Mouse (Mus musculus): ENCODE data around the gene Cyld. TPM values are rescaled to one million over a fixed set of nuclear protein-coding genes. Genes with fewer than 3 reads are reported as not detected.
A peak's percentile ranks its signal among the peaks of the same experiment; 100 is the strongest.
"Not testable (repeated sequence)": the region's sequence is repeated elsewhere in the genome, so short reads cannot be mapped to it uniquely, and the experiment has no call there.

Gene Cyld
- polyA plus RNA-seq (2015; fragmentation: Nextera tagmentation; extraction: Ambion mirVana), result 15.6 and 16.1 TPM in 2 replicates

DNA sequence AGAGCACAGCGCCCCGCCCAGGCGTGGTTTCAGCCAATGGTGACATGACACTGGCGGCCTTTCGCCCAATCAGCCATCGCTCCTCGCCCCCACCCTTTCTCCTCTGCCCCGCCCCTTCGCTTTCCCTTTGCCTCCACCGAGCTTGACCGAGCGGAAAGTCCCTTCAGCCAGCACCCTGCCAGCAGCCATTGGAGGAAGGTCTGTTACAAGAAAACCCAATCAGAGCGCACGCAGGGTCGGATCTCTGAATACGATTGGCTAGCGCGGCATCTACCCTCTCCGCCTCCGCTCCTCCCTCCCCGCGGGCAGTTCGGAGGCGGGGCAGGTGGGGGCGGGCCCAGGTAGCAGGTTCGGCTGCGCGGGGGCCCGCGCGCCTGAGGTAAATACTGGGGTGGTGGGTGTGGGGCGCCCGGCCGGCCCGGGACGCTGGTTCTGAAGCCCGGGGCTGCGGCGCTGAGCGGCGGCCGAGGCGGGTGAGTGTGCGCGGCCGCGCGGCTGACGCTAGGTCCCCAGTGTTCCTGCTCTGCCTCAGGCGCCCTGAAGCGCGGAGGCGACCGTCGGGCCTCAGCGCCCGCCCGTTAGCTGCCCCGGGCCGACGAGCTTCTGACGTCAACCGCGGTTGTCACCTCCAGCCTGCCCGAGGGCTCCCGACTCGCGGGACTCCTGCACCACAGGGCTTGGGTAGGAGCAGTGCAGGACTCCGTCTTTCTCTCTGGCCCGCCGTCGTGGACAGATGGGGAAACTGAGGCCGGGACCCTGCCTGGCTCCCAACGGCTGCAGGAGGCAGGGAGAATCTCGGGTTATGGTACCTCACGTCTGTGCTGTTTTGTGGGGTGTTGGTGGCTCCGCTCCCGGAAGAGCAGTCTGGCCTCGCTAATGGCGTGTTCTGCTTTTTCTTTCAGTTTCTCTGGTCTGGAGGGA is at the start of gene Cyld:
Gene Cyld (plus strand): TSS at position 308 of the 921 bp plus-strand sequence.
- ATAC-seq (ENCODE audit: low FRiP score), result peak; percentile 100
- H3K36me3 ChIP-seq, result no peaks in the 10 kb centered on the region
- no peaks in the 10 kb centered on the region for H3K27me3 ChIP-seq (replicated peaks)
- peak within 1 kb of the TSS; percentile 62 for H3K4me2 ChIP-seq
- under 1% methylated on average over 76 of the region's 80 CpGs for WGBS
- H3K27ac ChIP-seq (replicated peaks), result peak within 1 kb of the TSS; percentile 84
- H3K4me1 ChIP-seq, result peaks cover 16% of the 10 kb centered on the region
- H3K9ac ChIP-seq (replicated peaks), result peak within 1 kb of the TSS; percentile 73
- no peaks in the 10 kb centered on the region for H3K9me3 ChIP-seq (replicated peaks)
- H3K4me3 ChIP-seq (replicated peaks), result peak within 1 kb of the TSS; percentile 81

DNA sequence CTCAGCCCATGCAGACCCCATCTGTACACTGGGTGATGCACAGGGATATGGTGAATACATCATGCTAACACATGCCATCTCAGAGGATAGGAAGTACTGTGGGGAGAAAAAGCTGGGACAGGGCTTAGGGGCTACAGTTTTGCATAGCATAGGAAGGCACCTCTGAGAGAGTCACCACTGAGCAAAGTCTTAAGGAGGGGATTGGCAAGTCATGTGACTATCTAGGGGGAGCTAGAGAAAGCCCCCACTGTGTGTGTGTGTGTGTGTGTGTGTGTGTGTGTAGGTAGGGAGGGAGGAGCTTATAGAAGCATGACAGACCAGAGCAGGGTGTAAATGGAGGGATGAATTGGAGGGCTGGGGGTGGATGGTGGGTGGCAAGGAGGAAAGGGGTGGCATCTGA is 48.5 kb upstream of the Cyld start:
- H3K27ac ChIP-seq (replicated peaks), result no peak overlapping the region
- ATAC-seq (ENCODE audit: low FRiP score), result no peak
- no peak overlapping the region for H3K9ac ChIP-seq (replicated peaks)
- no peak overlapping the region for H3K4me3 ChIP-seq (replicated peaks)
- H3K4me2 ChIP-seq, result no peak overlapping the region
- no peaks in the 10 kb centered on the region for H3K36me3 ChIP-seq
- peaks cover 21% of the 10 kb centered on the region for H3K4me1 ChIP-seq
- H3K9me3 ChIP-seq (replicated peaks), result no peaks in the 10 kb centered on the region
- peaks cover 16% of the 10 kb centered on the region for H3K27me3 ChIP-seq (replicated peaks)

DNA sequence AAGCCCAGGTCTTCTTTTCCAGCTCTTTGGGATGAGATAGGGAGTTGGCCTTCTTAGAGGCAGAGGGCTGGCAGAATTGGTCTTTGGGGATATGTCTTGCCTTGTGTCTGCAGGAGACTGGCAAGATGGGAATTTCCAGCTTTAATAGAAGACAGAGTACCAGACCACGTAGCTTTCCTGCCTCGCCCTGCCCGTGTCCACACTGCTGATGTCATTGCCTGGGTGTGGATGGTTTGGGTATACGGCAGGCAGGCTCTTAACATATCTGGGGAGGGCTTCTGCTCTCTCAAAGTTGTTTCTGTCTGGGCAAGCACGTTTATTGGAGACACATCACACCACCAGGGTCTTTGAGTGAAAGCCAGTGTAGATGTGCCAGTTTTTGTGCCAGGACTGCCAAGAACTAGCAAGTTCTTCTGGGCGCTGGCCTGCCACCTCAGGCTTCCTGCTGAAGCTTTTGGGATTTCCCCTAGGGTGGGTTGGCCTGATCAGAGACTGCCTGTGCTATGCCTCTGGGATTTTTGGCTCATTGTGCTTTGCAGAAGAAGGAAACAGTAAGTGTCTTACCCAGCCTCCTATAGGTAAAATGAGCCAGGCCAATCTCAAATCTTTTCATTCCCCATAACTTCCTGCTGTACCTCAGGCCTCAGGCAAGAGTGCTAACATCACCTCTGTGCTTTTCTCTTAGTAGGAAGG is 46.7 kb upstream of the Cyld start:
- 82% methylated on average over 6 of the region's 6 CpGs for WGBS
- Histone ChIP-seq H3K4me3 (replicated peaks) (no peak overlapping the region), H3K36me3 (no peaks in the 10 kb centered on the region)

DNA sequence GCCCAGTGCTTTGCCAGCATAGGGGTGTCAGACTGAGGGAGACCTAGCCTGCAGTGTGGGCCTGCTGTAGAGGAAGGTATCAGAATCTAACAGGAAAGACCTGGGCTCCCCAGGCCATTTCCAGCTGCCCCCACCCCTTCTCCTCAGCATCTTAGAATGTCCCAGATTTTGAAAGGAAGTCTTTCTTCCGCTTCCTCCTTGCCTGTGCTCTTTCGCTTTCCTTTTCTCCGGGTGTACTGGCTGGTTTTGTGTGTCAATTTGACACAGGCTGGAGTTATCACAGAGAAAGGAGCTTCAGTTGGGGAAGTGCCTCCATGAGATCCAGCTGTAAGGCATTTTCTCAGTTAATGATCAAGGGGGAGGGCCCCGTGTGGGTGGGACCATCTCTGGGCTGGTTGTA is 45.7 kb upstream of the Cyld start:
- not testable (repeated sequence) for H3K4me2 ChIP-seq; H3K36me3 ChIP-seq; H3K9me3 ChIP-seq (replicated peaks); ATAC-seq (ENCODE audit: low FRiP score); H3K4me3 ChIP-seq (replicated peaks); H3K9ac ChIP-seq (replicated peaks); H3K27ac ChIP-seq (replicated peaks)
- Histone ChIP-seq H3K4me1 (peaks cover 29% of the 10 kb centered on the region), H3K27me3 (replicated peaks) (peaks cover 16% of the 10 kb centered on the region)
- WGBS, result 75% methylated on average over 4 of the region's 4 CpGs

More for the DNA sequence above, 46.7 kb upstream of the Cyld start:
- Histone ChIP-seq H3K4me1 (peaks cover 29% of the 10 kb centered on the region), H3K27me3 (replicated peaks) (peaks cover 16% of the 10 kb centered on the region), H3K9ac (replicated peaks) (no peak overlapping the region), H3K9me3 (replicated peaks) (no peaks in the 10 kb centered on the region), H3K27ac (replicated peaks) (no peak overlapping the region), H3K4me2 (no peak overlapping the region)
- ATAC-seq (ENCODE audit: low FRiP score), result no peak

GRCm38 (mm10) chr8:88655334-88655733 is 41.5 kb upstream of the Cyld start:
- no peaks in the 10 kb centered on the region for H3K36me3 ChIP-seq
- peaks cover 6% of the 10 kb centered on the region; the same call in 1 of the 2 replicates for H3K27me3 ChIP-seq (replicated peaks)
- no peak for ATAC-seq (ENCODE audit: low FRiP score)
- H3K4me1 ChIP-seq, result peaks cover 14% of the 10 kb centered on the region
- no peak overlapping the region for H3K4me2 ChIP-seq
- H3K4me3 ChIP-seq (replicated peaks), result no peak overlapping the region
- H3K27ac ChIP-seq (replicated peaks), result no peak overlapping the region
- no peak overlapping the region for H3K9ac ChIP-seq (replicated peaks)
- H3K9me3 ChIP-seq (replicated peaks), result no peaks in the 10 kb centered on the region

- ATAC-seq (ENCODE audit: low FRiP score), result no peak
- no peaks in the 10 kb centered on the region for H3K27me3 ChIP-seq (replicated peaks)
- 77% methylated on average over 3 of the region's 3 CpGs for WGBS
- H3K4me1 ChIP-seq, result peaks cover 2% of the 10 kb centered on the region; the same call in 1 of the 2 replicates
- no peaks in the 10 kb centered on the region for H3K9me3 ChIP-seq (replicated peaks)
- H3K36me3 ChIP-seq, result no peaks in the 10 kb centered on the region
- H3K9ac ChIP-seq (replicated peaks), result no peak overlapping the region
- no peak overlapping the region for H3K4me2 ChIP-seq
- H3K4me3 ChIP-seq (replicated peaks), result no peak overlapping the region
- H3K27ac ChIP-seq (replicated peaks), result no peak overlapping the region
These were observed 37.0 kb upstream of the Cyld start for GRCm38 (mm10) chr8:88659873-88660272.

DNA sequence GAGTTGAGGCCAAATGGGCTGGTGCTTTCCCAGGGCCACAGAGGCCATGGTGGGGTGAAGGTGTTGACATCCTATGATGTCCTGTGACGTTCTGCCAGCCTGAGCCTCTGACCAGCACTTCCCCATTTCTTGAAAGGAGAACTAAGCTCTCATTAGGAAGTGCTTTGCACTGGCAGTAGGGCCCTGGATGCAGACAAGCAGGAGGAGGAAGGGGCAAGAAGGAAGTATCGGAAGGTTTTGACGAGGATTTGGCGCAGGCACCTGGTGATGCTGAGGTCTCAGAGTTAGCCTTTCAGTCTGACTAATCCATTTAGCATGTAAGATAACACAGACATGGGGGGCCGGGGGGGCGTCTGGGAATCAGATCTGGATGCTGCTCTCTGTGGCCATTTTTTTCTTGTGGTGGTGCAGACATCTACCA is 34.4 kb upstream of the Cyld start:
- WGBS, result 85% methylated on average over 6 of the region's 6 CpGs
- Histone ChIP-seq H3K4me1 (peaks cover 5% of the 10 kb centered on the region; the same call in 1 of the 2 replicates), H3K9ac (replicated peaks) (no peak overlapping the region), H3K36me3 (no peaks in the 10 kb centered on the region), H3K27ac (replicated peaks) (no peak overlapping the region), H3K4me3 (replicated peaks) (no peak overlapping the region), H3K27me3 (replicated peaks) (no peaks in the 10 kb centered on the region), H3K4me2 (no peak overlapping the region), H3K9me3 (replicated peaks) (no peaks in the 10 kb centered on the region)
- no peak for ATAC-seq (ENCODE audit: low FRiP score)

DNA sequence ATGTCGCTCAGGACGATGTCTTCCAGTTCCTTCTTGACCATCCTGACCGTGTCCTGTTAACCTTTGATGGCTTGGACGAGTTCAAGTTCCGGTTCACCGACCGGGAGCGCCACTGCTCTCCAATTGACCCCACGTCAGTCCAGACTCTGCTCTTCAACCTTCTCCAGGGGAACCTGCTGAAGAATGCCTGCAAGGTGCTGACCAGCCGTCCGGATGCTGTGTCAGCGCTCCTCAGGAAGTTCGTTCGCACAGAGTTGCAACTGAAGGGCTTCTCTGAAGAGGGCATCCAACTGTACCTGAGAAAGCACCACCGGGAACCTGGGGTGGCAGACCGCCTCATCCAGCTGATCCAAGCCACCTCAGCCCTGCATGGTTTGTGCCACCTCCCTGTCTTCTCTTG is 32.7 kb upstream of the Cyld start:
- H3K27me3 ChIP-seq (replicated peaks), result no peaks in the 10 kb centered on the region
- no peaks in the 10 kb centered on the region for H3K36me3 ChIP-seq
- no peak overlapping the region for H3K9ac ChIP-seq (replicated peaks)
- peaks cover 12% of the 10 kb centered on the region for H3K4me1 ChIP-seq
- no peak for ATAC-seq (ENCODE audit: low FRiP score)
- H3K9me3 ChIP-seq (replicated peaks), result no peaks in the 10 kb centered on the region
- no peak overlapping the region for H3K4me3 ChIP-seq (replicated peaks)
- 77% methylated on average over 16 of the region's 16 CpGs for WGBS
- H3K4me2 ChIP-seq, result no peak overlapping the region
- H3K27ac ChIP-seq (replicated peaks), result no peak overlapping the region

DNA sequence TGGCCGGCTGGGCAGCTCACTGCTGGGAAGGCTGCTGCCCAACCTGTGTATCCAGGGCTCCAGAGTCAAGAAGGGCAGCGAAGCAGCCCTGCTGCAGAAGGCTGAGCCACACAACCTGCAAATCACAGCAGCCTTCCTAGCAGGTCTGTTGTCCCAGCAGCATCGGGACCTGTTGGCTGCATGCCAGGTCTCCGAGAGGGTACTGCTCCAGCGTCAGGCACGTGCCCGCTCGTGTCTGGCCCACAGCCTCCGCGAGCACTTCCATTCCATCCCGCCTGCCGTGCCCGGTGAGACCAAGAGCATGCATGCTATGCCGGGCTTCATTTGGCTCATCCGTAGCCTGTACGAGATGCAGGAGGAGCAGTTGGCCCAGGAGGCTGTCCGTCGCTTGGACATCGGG is 31.9 kb upstream of the Cyld start:
- H3K27me3 ChIP-seq (replicated peaks), result no peaks in the 10 kb centered on the region
- H3K4me3 ChIP-seq (replicated peaks), result no peak overlapping the region
- no peak overlapping the region for H3K4me2 ChIP-seq
- ATAC-seq (ENCODE audit: low FRiP score), result no peak
- H3K9ac ChIP-seq (replicated peaks), result no peak overlapping the region
- peaks cover 12% of the 10 kb centered on the region for H3K4me1 ChIP-seq
- 73% methylated on average over 19 of the region's 19 CpGs for WGBS
- no peaks in the 10 kb centered on the region for H3K36me3 ChIP-seq
- H3K27ac ChIP-seq (replicated peaks), result no peak overlapping the region
- no peaks in the 10 kb centered on the region for H3K9me3 ChIP-seq (replicated peaks)

DNA sequence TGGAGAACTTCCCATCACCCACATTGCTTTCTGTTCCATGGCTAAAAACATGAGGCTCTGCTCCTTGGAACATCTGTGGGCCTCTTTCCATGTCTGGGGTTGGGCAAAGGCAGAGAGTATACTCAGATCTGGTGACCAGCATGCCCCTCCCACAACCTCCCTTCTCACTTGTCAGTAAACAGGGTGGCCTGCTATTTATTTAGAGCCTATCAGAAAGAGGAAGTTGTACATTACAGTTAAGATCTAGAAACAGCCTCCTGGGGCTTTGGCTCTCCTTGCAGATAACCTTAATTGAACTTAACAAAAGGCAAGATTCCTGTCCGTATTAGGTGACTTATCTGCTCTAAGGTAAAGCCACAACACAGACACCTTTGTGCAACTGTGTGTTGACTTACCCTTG is 30.4 kb upstream of the Cyld start:
- Histone ChIP-seq H3K4me3 (replicated peaks) (no peak overlapping the region), H3K4me2 (no peak overlapping the region), H3K27me3 (replicated peaks) (no peaks in the 10 kb centered on the region), H3K4me1 (peaks cover 12% of the 10 kb centered on the region), H3K9me3 (replicated peaks) (no peaks in the 10 kb centered on the region), H3K27ac (replicated peaks) (no peak overlapping the region), H3K9ac (replicated peaks) (no peak overlapping the region), H3K36me3 (no peaks in the 10 kb centered on the region)
- no peak for ATAC-seq (ENCODE audit: low FRiP score)
- 88% methylated on average over 1 of the region's 1 CpGs for WGBS

DNA sequence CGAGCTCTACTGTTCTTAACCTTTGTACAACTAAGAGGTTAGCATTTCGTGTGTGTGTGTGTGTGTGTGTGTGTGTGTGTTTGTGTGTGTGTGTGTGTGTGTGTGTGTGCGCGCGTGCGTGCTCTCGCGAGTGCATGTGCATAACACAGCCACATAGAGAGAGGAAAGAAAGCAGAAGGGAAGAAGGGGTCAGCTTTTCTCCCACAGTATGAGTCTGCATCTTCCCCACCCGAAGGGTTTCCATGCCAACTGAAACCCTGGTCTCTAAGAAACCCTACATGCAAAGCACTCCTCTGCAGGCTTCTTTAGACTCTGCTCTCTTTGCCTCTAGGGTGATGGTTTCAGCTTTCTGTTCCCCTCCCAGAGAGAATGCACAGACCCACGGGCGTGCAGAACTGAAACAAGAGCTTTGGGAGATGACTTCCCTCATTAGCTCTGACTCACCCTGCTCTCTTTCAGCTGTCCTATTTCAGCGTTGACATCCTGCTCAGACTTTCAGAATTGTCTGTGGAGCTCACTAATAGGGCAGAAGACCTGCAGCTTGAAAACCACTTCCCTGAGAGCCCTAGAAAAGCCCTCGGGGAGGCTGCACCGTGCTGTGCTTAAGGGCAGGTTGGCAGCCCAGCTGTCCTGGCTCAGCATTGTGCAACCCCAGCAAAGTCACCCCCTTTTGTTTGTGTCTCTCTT is 28.3 kb upstream of the Cyld start:
- Histone ChIP-seq H3K4me1 (peaks cover 12% of the 10 kb centered on the region), H3K27ac (replicated peaks) (peak overlapping the region; percentile 11; the same call in 1 of the 2 replicates), H3K4me3 (replicated peaks) (no peak overlapping the region), H3K4me2 (no peak overlapping the region), H3K9me3 (replicated peaks) (no peaks in the 10 kb centered on the region), H3K36me3 (no peaks in the 10 kb centered on the region), H3K9ac (replicated peaks) (no peak overlapping the region), H3K27me3 (replicated peaks) (no peaks in the 10 kb centered on the region)
- no peak for ATAC-seq (ENCODE audit: low FRiP score)
- 57% methylated on average over 12 of the region's 14 CpGs for WGBS
